Comparison of ENCODE assay signal across 9 mouse cellular contexts in the genomic region with DNA sequence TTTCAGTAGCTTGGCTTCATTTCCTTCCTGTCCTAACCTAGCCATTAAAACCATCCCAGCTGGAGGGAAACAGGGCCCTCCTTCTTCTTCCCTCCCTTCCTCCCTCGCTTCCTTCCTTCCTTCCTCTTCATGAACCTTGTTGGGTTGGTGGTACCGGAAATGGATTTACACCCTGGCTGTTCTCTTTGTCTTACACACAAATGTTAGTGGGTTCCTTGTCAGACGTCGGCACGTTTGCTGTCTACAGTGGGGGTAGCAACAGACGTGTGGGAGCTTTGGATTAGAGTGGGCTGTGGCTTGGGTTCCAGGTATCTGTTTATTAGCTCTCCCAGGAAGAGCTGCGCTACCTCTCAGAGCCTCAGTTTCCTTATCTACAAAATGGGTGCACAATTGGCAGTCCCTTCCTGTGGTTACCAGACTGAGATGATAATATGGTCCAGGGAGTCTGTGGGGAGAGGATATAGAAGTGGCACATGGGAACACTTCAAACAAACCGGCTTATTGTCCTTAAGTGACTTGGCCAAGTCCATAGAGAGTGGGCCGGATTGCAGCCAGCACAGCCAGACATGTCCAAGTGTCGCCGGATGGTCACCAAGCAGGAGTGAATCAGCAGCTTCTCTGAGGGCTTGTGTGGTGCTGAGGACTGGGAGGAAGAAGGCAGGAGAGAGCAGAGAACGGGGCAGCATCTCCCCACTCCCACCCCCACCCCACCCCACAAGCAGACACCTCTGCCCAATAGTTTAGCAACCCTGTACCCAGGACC. TPM values are rescaled to one million over a fixed set of nuclear protein-coding genes. Genes with fewer than 3 reads are reported as not detected.
A peak's percentile ranks its signal among the peaks of the same experiment; 100 is the strongest.
DNase-seq lines count a peak whose midpoint lies in the region; ATAC-seq lines count a peak whose summit lies in the region.
"Had no signal": no experiment of that assay in that cellular context is flagged by ENCODE, and none has a peak within 500 bp of the region (broad histone marks: within the 10 kb centered on the region; RNA-seq: fewer than 3 reads in every experiment).

No protein-coding gene starts in this region.

- H3K4me3 ChIP-seq in embryonic facial prominence, embryonic 14.5 days (ENCODE audit: low read depth, low read length) = no peak overlapping the region
- no peak overlapping the region for H3K4me3 ChIP-seq in heart, embryonic 14.5 days (ENCODE audit: control insufficient read depth in 1 of 2, insufficient read depth in 1 of 2, low read depth in 1 of 2, low read length in 2 of 2)
- no peak overlapping the region for H3K4me3 ChIP-seq in liver, embryonic 15.5 days (replicated peaks)

- peaks cover 21% of the 10 kb centered on the region for H3K27me3 ChIP-seq in embryonic facial prominence, embryonic 14.5 days (replicated peaks; ENCODE audit: control insufficient read depth, insufficient read depth, low read length)
- H3K27me3 ChIP-seq in heart, embryonic 14.5 days (ENCODE audit: control insufficient read depth, insufficient read depth, low read length) = no peaks in the 10 kb centered on the region
- peaks cover 22% of the 10 kb centered on the region for H3K27me3 ChIP-seq in liver, embryonic 15.5 days

- peaks cover 8% of the 10 kb centered on the region; the same call in 1 of the 2 replicates for H3K4me1 ChIP-seq in embryonic facial prominence, embryonic 14.5 days (ENCODE audit: control insufficient read depth, insufficient read depth, low read length)
- H3K4me1 ChIP-seq in heart, embryonic 14.5 days (ENCODE audit: control insufficient read depth in 2 of 2, insufficient read depth in 2 of 2, low read length in 2 of 2) = peaks cover 7 to 10% of the 10 kb centered on the region in 2 experiments; a peak in 2 of 4 replicates
- peaks cover 14% of the 10 kb centered on the region; the same call in 1 of the 2 replicates for H3K4me1 ChIP-seq in liver, embryonic 15.5 days (replicated peaks)

- H3K27ac ChIP-seq in embryonic facial prominence, embryonic 14.5 days (replicated peaks; ENCODE audit: low read depth, low read length) = no peak overlapping the region
- peak overlapping the region in 1 of 2 experiments; percentile 30; a peak in 2 of 4 replicates for H3K27ac ChIP-seq in heart, embryonic 14.5 days (replicated peaks in 1 of 2; ENCODE audit: control insufficient read depth in 1 of 2, insufficient read depth in 1 of 2, low read depth in 2 of 2, low read length in 2 of 2)
- no peak overlapping the region for H3K27ac ChIP-seq in liver, embryonic 15.5 days (replicated peaks)

- 0 out of 2 replicates have a peak, but pooled peaks cover 3% of the 10 kb centered on the region for H3K9me3 ChIP-seq in embryonic facial prominence, embryonic 14.5 days (ENCODE audit: control insufficient read depth, low read length)
- no peaks in the 10 kb centered on the region for H3K9me3 ChIP-seq in heart, embryonic 14.5 days (ENCODE audit: control insufficient read depth, low read length)
- no peaks in the 10 kb centered on the region for H3K9me3 ChIP-seq in liver, embryonic 15.5 days (replicated peaks)

- H3K4me2 ChIP-seq in embryonic facial prominence, embryonic 14.5 days (ENCODE audit: low read depth, low read length) = peak overlapping the region; percentile 62; the same call in 1 of the 2 replicates
- H3K4me2 ChIP-seq in heart, embryonic 14.5 days (ENCODE audit: low read length) = peak overlapping the region; percentile 73
- peak overlapping the region; percentile 62 for H3K4me2 ChIP-seq in liver, embryonic 15.5 days

- no peak for ATAC-seq in embryonic facial prominence, embryonic 14.5 days (ENCODE audit: low read depth)
- ATAC-seq in heart, embryonic 14.5 days (ENCODE audit: insufficient number of reproducible peaks, insufficient read depth, low FRiP score, low read depth) = no peak
- ATAC-seq in liver, embryonic 15.5 days (ENCODE audit: insufficient read depth) = no peak
- no peak for ATAC-seq in erythroblast, adult 5-6 weeks (replicated peaks; ENCODE audit: low FRiP score, poor library complexity, severe bottlenecking)

- DNase-seq in kidney, postnatal 14 days = peak; percentile 29
- DNase-seq in kidney, adult 11 months = no peak
- no peak for DNase-seq in embryonic facial prominence, embryonic 14.5 days (ENCODE audit: low spot score)
- DNase-seq in testis, postnatal 14 days (ENCODE audit: low spot score) = no peak
- DNase-seq in adrenal gland, adult 18-20 months (ENCODE audit: low spot score in 2 of 2) = no peak

- no peak overlapping the region for H3K9ac ChIP-seq in embryonic facial prominence, embryonic 14.5 days (ENCODE audit: low read depth, low read length)
- H3K9ac ChIP-seq in heart, embryonic 14.5 days (ENCODE audit: low read length) = no peak overlapping the region
- no peak overlapping the region for H3K9ac ChIP-seq in liver, embryonic 15.5 days

- WGBS in embryonic facial prominence, embryonic 14.5 days = 79% methylated on average over 12 of the region's 12 CpGs
- WGBS in heart, embryonic 14.5 days = 64% methylated on average over 12 of the region's 12 CpGs
- WGBS in liver, embryonic 15.5 days (ENCODE audit: insufficient replicate concordance) = 21% methylated on average over 12 of the region's 12 CpGs

- no peaks in the 10 kb centered on the region for H3K36me3 ChIP-seq in embryonic facial prominence, embryonic 14.5 days (ENCODE audit: control insufficient read depth, insufficient read depth, low read length)
- no peaks in the 10 kb centered on the region for H3K36me3 ChIP-seq in heart, embryonic 14.5 days (ENCODE audit: control insufficient read depth, insufficient read depth, low read length)
- no peaks in the 10 kb centered on the region for H3K36me3 ChIP-seq in liver, embryonic 15.5 days (replicated peaks)

RNA-seq across cellular contexts. Expression of a gene that starts 0.9 kb away (rescaled TPM):
- polyA plus RNA-seq in embryonic facial prominence, embryonic 14.5 days (2014; fragmentation: Nextera tagmentation; extraction: Ambion mirVana) = 6.3 and 10.1 TPM in 2 replicates
- 11.5 and 14.1 TPM in 2 replicates for polyA plus RNA-seq in heart, embryonic 14.5 days (2014; fragmentation: Nextera tagmentation; extraction: Ambion mirVana)
- 5.5 and 5.7 TPM in 2 replicates for polyA plus RNA-seq in liver, embryonic 15.5 days (2015; fragmentation: Nextera tagmentation; extraction: Ambion mirVana)
- not detected in 2 replicates for total RNA-seq in erythroblast, adult 5-6 weeks (2015; ENCODE audit: low replicate concordance)
- not detected in 2 replicates for total RNA-seq in erythroblast, adult 5-6 weeks (2017; ENCODE audit: low replicate concordance)
- total RNA-seq in adrenal gland, adult 18-20 months (2021) = 10 to 100 TPM in 1 of 2 experiments, 1 to 10 TPM in 1; 8.9 to 10.0 TPM
- total RNA-seq: neutrophil, adult 5-6 weeks had no signal

RNA-seq across cellular contexts. Expression of a gene that starts 27.6 kb away (rescaled TPM):
- 0.24 and 0.29 TPM in 2 replicates for polyA plus RNA-seq in embryonic facial prominence, embryonic 14.5 days (2014; fragmentation: Nextera tagmentation; extraction: Ambion mirVana)
- polyA plus RNA-seq in heart, embryonic 14.5 days (2014; fragmentation: Nextera tagmentation; extraction: Ambion mirVana) = not detected in 2 replicates
- not detected in 2 replicates for polyA plus RNA-seq in liver, embryonic 15.5 days (2015; fragmentation: Nextera tagmentation; extraction: Ambion mirVana)
- not detected in 2 replicates for total RNA-seq in erythroblast, adult 5-6 weeks (2015; ENCODE audit: low replicate concordance)
- not detected in 2 replicates for total RNA-seq in erythroblast, adult 5-6 weeks (2017; ENCODE audit: low replicate concordance)
- 1 to 10 TPM; 1.6 to 2.2 TPM for total RNA-seq in adrenal gland, adult 18-20 months (2021)
- total RNA-seq: neutrophil, adult 5-6 weeks had no signal

RNA-seq across cellular contexts. Expression of a gene that starts 42.6 kb away (rescaled TPM):
- 30.5 and 32.6 TPM in 2 replicates for polyA plus RNA-seq in embryonic facial prominence, embryonic 14.5 days (2014; fragmentation: Nextera tagmentation; extraction: Ambion mirVana)
- 43.2 and 50.9 TPM in 2 replicates for polyA plus RNA-seq in heart, embryonic 14.5 days (2014; fragmentation: Nextera tagmentation; extraction: Ambion mirVana)
- 35.7 and 38.3 TPM in 2 replicates for polyA plus RNA-seq in liver, embryonic 15.5 days (2015; fragmentation: Nextera tagmentation; extraction: Ambion mirVana)
- total RNA-seq in erythroblast, adult 5-6 weeks (2015; ENCODE audit: low replicate concordance) = 52.7 and 58.8 TPM in 2 replicates
- 91.2 and 111 TPM in 2 replicates for total RNA-seq in erythroblast, adult 5-6 weeks (2017; ENCODE audit: low replicate concordance)
- 100 to 1,000 TPM; 193 to 198 TPM for total RNA-seq in adrenal gland, adult 18-20 months (2021)
